Mouse (Mus musculus) myocyte (in vitro differentiated cells): ENCODE measurements around the gene Gm20388.

Experiments used
- CEBPB ChIP-seq: IDR thresholded peaks from 2 replicates; pipeline ENCODE4 v1.6.1; 2011; ENCODE audit warnings: mild to moderate bottlenecking, moderate library complexity; ENCODE audit not compliant: poor library complexity, insufficient read depth, severe bottlenecking
- E2F4 ChIP-seq: IDR thresholded peaks from one replicate; pipeline ENCODE4 v1.6.1; 2011; ENCODE audit warnings: mild to moderate bottlenecking, control low read depth, moderate library complexity; ENCODE audit not compliant: insufficient read depth
- MAX ChIP-seq: IDR thresholded peaks from one replicate; pipeline ENCODE4 v1.6.1; 2011; ENCODE audit warnings: low read depth, mild to moderate bottlenecking, control low read depth
- MYOG ChIP-seq, 3 experiments: IDR thresholded peaks; one replicate each; pipeline ENCODE4 v1.6.1; 2011; ENCODE audit warnings: control low read depth in 2 of 3, low read depth in 2 of 3, mild to moderate bottlenecking in 2 of 3; ENCODE audit not compliant: insufficient read length in 2 of 3, control insufficient read depth in 1 of 3, insufficient read depth in 1 of 3
- POLR2A ChIP-seq: IDR thresholded peaks from one replicate; pipeline ENCODE4 v1.6.1; 2011; ENCODE audit warnings: low read depth, mild to moderate bottlenecking, control low read depth, moderate library complexity; ENCODE audit not compliant: insufficient read length
- POLR2AphosphoS2 ChIP-seq: IDR thresholded peaks from one replicate; pipeline ENCODE4 v1.6.1; 2011; ENCODE audit warnings: low read depth, control low read depth; ENCODE audit not compliant: insufficient read length
- REST ChIP-seq: IDR thresholded peaks from one replicate; pipeline ENCODE4 v1.6.1; 2011; ENCODE audit warnings: mild to moderate bottlenecking, control low read depth, moderate library complexity; ENCODE audit not compliant: insufficient read depth, insufficient read length
- TCF12 ChIP-seq: IDR thresholded peaks from one replicate; pipeline ENCODE4 v1.6.1; 2011; ENCODE audit warnings: mild to moderate bottlenecking, control low read depth; ENCODE audit not compliant: poor library complexity, insufficient read depth, severe bottlenecking
- TCF3 ChIP-seq: IDR thresholded peaks from one replicate; pipeline ENCODE4 v1.6.1; 2011; ENCODE audit warnings: low read depth, control low read depth; ENCODE audit not compliant: insufficient read length
- USF1 ChIP-seq: IDR thresholded peaks from one replicate; pipeline ENCODE4 v1.6.1; 2011; ENCODE audit warnings: low read depth, mild to moderate bottlenecking, control low read depth, moderate library complexity

- no peak for TF ChIP-seq USF1
- no peak for TF ChIP-seq CEBPB
- TF ChIP-seq POLR2A: no peak
- TF ChIP-seq MYOG (IDR thresholded peaks at IDR 0.05; ENCODE audit: control insufficient read depth in 1 of 3, insufficient read depth in 1 of 3, insufficient read length in 2 of 3, low read depth in 2 of 3): no peak
- no peak for TF ChIP-seq TCF12
- no peak for TF ChIP-seq E2F4
- TF ChIP-seq POLR2AphosphoS2: no peak
- no peak for TF ChIP-seq MAX
- no peak for TF ChIP-seq TCF3
- TF ChIP-seq REST: no peak
These were observed 132.1 kb downstream of the Gm20388 start for GRCm38 (mm10) chr8:120042542-120043312.
